Mouse (Mus musculus) layer of hippocampus, adult 2 months (tissue): Measurements from ENCODE around the gene Rabep1. TPM values are rescaled to one million over a fixed set of nuclear protein-coding genes. Genes with fewer than 3 reads are reported as not detected.
A peak's percentile ranks its signal among the peaks of the same experiment; 100 is the strongest.

Source experiments
- DNase-seq, 2 experiments: peaks; one replicate each; pipeline ENCODE4 v3.0.0; 2022; ENCODE audit warnings: low spot score in 2 of 2
- H3K27ac ChIP-seq: fragments of 200-600 bp; 2 replicates; pipeline ENCODE4 v1.8.1; 2022
- H3K4me3 ChIP-seq: fragments of 200-600 bp; 2 replicates; pipeline ENCODE4 v1.8.1; 2022; ENCODE audit warnings: mild to moderate bottlenecking
- CTCF ChIP-seq: fragments of 200-600 bp; conservative IDR thresholded peaks from 2 replicates; pipeline ENCODE4 v1.8.1; 2022; ENCODE audit warnings: antibody characterized with exemption, mild to moderate bottlenecking, moderate library complexity
- long read RNA-seq, 2 experiments: library from polyadenylated mRNA; stranded (forward); transcript quantifications; one replicate each; pipeline ENCODE4 v2.0.0; 2021; ENCODE audit warnings: borderline mapping rate in 2 of 2
- total RNA-seq, 2 experiments: library from RNA; stranded (reverse); gene quantifications; 2 replicates each; pipeline ENCODE4 v1.2.3; 2021

The Rabep1 gene
- total RNA-seq: 100 to 1,000 TPM; 122 to 124 TPM
- long read RNA-seq, experiment 1, full-length matches to known transcripts: 38 of 64 reads
- long read RNA-seq, experiment 1, partial matches to known transcripts: 11 of 64 reads
- long read RNA-seq, experiment 1, other reads (novel, unspliced or antisense): 15 of 64 reads
- long read RNA-seq, experiment 2, full-length matches to known transcripts: 44 of 75 reads
- long read RNA-seq, experiment 2, partial matches to known transcripts: 8 of 75 reads
- long read RNA-seq, experiment 2, other reads (novel, unspliced or antisense): 23 of 75 reads

DNA sequence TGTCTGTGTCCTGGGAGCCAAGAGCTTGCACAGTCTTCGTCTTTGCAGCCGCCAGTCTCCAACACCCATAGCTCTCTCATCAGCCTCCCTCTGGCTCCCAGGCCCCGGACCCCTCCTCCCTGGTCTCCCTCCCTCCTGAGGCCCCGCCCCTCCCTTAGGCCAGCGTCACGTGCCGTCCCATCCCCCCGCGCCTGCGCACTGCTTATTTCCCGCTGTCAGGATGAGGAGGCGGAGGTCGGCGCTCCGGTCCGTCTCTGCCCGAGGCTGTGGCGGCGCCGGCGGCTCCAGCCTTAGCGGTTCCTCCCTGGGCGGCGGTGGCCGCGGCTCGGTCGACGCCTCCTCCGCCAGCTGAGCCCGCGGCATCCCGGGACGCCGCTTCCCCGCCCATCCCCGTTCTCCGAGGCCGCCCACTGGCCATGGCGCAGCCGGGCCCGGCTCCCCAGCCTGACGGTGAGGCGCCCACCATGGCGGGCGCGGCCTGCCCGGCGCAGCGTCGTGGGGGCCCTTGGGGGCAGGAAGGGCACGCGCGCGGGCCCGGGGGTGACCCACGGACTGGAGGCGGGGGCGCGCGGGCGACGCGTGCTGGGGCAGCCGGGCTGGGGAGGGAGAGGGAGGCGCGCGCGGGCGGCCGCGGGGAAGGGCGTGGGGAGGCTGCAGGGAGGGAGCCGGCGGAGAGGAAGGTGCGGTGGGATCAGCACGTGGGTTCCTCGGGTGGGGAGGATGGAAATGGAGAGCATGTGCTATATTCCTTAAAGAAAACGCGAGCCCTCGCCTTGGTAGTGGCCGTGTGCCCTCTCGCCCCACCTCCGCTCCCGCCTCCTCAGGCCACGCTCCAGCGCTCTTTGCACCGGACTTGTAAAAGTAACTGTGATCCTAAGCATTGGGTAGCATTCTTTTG is at the start of gene Rabep1:
Gene Rabep1, plus strand, starts transcription at position 220 of the 898 bp plus-strand sequence.
- peak; percentile 93 to 95 for DNase-seq
- no peak for TF ChIP-seq CTCF
- peak within 1 kb of the TSS; percentile 99 for H3K27ac ChIP-seq
- peak within 1 kb of the TSS; percentile 88 for H3K4me3 ChIP-seq

DNA sequence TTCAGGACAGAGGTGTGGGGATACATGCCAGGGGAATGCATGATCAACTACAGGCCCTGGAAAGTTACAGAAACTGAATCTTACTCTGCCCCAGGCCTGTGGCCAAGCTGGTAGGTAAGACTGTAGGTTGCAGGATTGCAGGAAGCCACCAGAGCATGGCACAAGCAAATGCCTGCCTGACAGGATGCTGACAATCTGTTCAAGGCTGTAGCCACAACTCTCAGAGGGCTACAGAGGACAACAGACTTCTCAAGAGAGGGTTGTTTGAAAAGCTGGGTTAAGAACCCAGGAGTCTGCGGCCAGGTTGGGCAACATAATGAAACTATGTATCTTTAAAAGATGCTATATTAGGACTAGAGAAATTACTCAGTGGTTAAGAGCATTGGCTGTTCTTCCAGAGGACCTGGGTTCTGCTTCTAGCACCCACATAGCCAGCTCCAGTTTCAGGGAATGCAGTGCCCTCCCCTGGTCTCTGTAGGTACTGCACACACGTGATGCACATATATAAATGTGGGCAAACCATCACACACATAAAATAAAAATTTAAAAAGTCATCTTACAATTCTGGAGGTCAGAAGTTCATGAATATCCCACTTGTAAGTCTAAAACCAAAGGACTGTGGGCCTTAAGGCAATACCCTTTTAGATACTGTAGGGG is 42.2 kb upstream of the Rabep1 start:
- no peak for DNase-seq
- peak; percentile 35 for TF ChIP-seq CTCF
- H3K4me3 ChIP-seq: no peak overlapping the region
- no peak overlapping the region for H3K27ac ChIP-seq

DNA sequence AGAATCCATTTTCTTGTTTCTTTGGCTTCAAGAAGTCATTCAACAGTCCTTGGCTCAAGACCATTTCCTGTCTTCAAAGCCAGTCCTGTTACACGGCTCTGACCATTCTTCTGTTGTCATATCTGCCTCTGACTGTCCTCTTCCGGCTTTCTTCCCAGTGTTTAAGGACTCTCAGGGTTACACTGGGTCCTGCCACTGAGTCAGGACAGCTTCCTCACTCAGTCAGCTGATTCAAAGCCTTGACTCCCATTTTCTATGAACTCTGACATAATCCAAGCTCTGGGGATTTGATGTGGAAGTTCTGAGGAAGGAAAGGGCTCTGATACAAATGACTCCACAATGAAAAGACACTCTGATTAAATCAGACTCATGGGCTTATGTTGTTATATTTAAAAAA is 41.7 kb upstream of the Rabep1 start:
- no peak for DNase-seq
- H3K4me3 ChIP-seq: no peak overlapping the region
- H3K27ac ChIP-seq: no peak overlapping the region
- no peak for TF ChIP-seq CTCF

DNA sequence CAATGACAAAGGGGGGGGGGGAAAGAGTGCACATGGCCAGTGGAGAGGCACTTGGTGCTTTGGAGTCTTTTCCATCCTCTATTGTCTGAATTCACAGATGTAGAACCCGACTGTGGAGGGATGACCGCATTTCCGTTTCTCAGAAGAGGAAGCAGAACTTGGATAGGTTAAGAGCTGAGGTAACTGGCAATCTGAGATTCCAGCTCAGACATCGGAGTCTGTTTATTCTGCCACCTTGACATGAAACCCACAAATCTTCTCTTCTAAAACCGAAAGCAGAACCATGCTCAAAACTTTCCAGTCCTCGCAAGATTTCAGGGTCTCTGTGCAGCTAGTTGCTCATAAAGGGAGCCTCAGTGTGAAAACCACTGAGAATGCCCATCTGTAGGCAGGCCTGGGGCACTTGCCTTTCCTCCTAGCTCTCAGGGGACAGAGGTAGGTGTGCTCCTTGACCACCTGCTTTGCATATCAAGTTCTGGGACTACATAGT is 40.8 kb upstream of the Rabep1 start:
- DNase-seq: no peak
- no peak for TF ChIP-seq CTCF
- Histone ChIP-seq H3K27ac (no peak overlapping the region), H3K4me3 (no peak overlapping the region)

DNA sequence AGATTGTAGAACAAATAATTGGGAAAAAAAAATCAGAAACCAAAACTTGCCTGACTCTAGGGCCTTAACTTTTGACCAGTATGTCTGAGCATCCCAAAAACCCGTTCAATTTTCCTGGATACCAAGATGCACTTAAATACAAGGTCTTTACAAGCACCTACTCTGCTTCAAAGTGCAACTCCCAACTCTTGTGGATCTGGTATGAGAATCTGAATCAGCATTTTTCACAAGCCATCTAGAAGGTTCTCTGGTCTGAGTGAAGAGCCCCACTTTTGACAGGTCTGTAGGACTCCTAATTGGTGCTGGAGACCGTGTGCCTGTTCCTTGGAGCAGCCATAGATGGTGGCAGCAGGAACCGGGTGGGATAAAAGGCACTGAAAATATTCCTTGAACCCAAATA is 40.2 kb upstream of the Rabep1 start:
- no peak for DNase-seq
- no peak overlapping the region for H3K4me3 ChIP-seq
- H3K27ac ChIP-seq: no peak overlapping the region; the same call in 1 of the 2 replicates
- TF ChIP-seq CTCF: no peak

DNA sequence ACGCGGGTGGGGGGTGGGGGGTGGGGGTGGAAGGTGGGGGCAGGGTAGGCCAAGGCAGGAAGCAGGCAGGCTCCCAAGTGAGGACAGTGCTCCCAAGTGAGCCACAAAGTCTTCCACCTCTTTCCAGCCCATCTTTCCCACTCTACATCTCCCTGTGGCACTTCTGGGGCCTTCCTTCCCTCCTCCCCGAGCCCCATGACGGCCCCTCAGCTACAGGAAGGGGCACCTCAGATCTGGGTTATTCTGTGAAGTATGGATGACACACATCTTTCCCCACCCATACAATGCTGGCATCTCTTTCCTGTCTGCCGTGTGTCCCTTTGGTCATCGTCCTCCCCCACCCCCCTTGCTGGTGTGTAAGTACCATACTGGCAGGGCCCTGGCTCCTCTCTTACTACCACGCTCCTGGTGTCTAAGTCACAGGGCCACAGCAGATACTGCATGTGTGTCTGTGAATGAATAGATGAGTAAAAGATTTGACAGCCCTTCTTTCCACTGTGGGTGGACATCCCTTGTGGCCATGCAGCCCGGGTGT is 38.9 kb upstream of the Rabep1 start:
- Histone ChIP-seq H3K27ac (no peak overlapping the region), H3K4me3 (no peak overlapping the region)
- no peak for DNase-seq
- no peak for TF ChIP-seq CTCF

DNA sequence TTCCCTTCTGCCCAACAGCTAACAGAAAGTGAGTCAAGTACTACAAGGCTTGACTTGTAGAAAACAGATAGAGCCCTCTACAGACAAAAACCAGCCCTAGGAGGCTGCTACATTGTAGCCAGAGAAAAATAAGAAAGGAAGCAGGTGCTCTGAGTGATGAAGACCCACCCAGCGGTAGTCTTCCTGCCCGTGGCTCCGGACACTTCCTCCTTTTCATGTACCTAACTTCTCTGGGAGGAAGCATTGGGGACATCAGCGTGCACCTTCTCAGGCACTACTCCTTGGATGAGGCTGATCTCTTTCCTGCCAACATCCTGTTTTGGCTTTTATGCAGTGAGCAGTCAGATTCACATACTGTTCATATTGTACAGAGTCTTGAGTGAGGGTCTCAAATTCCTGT is 37.9 kb upstream of the Rabep1 start:
- no peak for TF ChIP-seq CTCF
- no peak for DNase-seq
- H3K4me3 ChIP-seq: no peak overlapping the region
- H3K27ac ChIP-seq: no peak overlapping the region

DNA sequence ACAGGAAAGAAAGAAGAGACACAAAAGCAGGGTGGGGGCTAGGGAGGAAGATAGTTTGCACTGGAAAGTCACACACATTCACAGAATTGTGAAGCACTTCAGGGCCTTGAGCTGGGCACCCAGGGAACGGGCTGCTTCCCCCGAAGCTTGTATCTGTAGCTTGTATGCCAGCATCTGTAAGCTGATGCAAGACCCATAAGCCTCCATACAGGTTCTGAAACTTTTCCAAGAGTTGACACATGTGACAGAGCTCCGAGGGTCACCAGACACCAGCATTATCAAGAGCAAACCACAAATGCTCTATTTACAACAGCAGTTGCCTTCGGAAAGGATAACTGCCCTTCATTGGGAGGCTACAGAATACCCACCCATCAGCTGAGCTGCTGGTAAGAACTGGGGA is 36.9 kb upstream of the Rabep1 start:
- Histone ChIP-seq H3K27ac (no peak overlapping the region), H3K4me3 (no peak overlapping the region)
- DNase-seq: no peak
- TF ChIP-seq CTCF: no peak

DNA sequence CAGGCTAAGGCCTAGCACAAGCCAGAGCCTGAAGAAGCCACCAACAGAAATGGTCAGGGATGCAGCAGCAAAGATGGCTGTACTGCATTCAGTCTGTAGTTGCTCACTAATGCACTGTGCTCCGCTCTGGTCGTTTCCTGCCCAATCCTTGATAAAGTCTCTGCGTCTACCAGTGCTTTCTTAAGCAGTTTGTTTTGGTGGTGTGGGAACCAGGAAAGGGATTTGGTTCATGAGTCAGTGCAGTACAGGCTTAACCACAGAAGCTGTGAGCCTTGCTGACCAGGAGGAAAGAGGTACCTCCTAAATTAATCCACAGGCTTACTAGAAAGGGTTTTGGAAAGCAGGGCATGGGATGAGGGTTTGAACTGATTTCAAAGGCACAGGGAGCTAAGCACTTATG is 36.5 kb upstream of the Rabep1 start:
- no peak overlapping the region for H3K4me3 ChIP-seq
- TF ChIP-seq CTCF: no peak
- DNase-seq: no peak
- no peak overlapping the region for H3K27ac ChIP-seq

DNA sequence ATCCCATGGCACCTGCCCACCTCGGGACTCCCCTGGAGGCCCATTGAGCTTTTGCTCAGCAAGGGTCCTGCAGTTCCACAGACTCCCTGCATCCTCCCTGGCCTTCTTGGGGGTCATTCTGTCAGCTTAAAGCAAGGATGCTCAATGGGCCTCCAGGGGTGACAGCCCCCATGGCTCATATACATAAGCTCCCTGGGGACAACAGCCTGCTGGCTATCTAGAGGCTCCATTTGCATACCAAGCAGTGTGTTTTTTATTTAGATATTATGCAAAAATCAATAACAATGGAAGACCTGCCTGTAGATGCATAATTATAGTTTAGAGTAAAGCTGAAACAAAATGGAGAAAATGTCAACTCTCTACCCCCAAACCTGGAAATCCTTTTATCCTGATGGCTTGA is 35.6 kb upstream of the Rabep1 start:
- TF ChIP-seq CTCF: no peak
- DNase-seq: no peak
- no peak overlapping the region for H3K27ac ChIP-seq
- no peak overlapping the region for H3K4me3 ChIP-seq

DNA sequence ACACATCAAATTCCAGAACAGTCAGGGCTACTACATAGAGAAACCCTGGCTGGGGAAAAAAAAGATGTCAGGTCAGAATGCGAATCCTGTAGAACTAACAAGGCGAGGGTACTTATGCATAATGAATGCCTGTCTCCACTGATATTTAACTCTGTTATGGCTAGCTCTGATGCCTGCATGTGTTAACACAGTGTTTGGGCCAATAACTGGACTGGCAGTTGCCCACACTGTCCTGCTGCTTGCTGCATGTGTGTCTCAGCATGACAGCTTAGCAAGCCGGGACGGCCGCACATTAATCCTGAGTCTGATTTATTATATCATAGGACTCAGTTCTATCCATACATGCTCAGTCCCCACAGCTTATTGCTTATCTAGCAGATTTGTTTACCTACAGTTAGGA is 33.5 kb upstream of the Rabep1 start:
- no peak overlapping the region for H3K4me3 ChIP-seq
- H3K27ac ChIP-seq: no peak overlapping the region
- no peak for DNase-seq
- no peak for TF ChIP-seq CTCF

DNA sequence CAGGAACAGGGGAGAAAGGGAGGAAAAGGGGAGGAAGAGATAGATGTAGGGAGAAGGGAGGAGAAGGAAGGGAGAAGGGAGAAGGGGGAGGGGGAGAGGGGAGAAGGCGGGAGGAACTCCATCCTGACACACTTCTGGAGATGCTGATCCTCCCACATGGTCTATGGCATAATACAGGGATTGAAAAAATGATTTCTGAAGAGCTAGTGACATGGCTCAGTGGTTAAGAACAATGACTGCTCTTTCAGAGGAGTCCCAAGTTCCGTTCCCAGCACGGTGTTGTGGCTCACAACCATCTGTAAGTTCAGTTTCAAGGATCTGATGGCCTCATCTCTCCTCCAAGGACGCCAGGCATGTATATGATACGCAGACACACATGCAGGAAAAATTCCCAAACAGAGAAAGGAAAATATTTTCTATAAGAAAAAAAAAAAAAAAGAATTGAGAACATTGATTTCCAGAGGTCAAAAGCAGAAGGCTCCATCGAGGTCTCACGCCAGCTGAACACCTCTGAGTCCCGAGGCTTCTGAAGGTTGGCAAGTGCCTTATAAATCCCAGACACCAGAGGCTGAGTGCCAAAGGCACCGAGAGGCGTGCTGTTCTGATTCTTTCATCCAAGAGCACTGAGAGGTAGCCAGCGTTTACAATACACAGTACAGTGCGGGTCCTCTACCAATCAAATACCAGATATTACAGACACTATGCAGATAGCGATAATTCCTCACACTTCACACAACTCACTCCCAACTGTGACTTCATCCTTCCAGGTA is 32.9 kb upstream of the Rabep1 start:
- no peak for TF ChIP-seq CTCF
- Histone ChIP-seq H3K4me3 (no peak overlapping the region), H3K27ac (no peak overlapping the region)
- DNase-seq: no peak
